ENCODE assay signal across 23 mouse cellular contexts in genomic region chr1:128508816-128509461, GRCm38 (mm10).
A peak's percentile ranks its signal among the peaks of the same experiment; 100 is the strongest.
DNase-seq lines count a peak whose midpoint lies in the region; TF ChIP-seq lines count a peak whose summit lies in the region.
"Had no signal": no experiment of that assay in that cellular context is flagged by ENCODE, and none has a peak within 500 bp of the region (broad histone marks: within the 10 kb centered on the region; RNA-seq: fewer than 3 reads in every experiment).

No protein-coding gene starts in this region.

- peak overlapping the region; percentile 51 for H3K4me2 ChIP-seq in myocyte (ENCODE audit: low read depth)
- H3K4me2 ChIP-seq: heart, embryonic 11.5 days; hindbrain, embryonic 13.5 days; limb, embryonic 13.5 days; liver, embryonic 12.5 days; midbrain, embryonic 12.5 days; neural tube, embryonic 13.5 days had no signal

- no peak overlapping the region for H3ac ChIP-seq in C2C12 (ENCODE audit: control insufficient read depth, insufficient read length, low read depth)
- H3ac ChIP-seq in myocyte (ENCODE audit: control insufficient read depth, insufficient read length) = no peak overlapping the region

- no peaks in the 10 kb centered on the region for H3K79me3 ChIP-seq in C2C12 (ENCODE audit: low read depth)

- H3K4me3 ChIP-seq in C2C12 (ENCODE audit: insufficient read depth, poor library complexity, severe bottlenecking) (no peak overlapping the region), myocyte (no peak overlapping the region)
- no peak overlapping the region for H3K4me3 ChIP-seq in layer of hippocampus, adult 2 months
- H3K4me3 ChIP-seq: hindbrain, embryonic 13.5 days; limb, embryonic 13.5 days; liver, embryonic 12.5 days; megakaryocyte, embryonic 14.5 days; midbrain, embryonic 12.5 days; neural tube, embryonic 13.5 days had no signal

- TF ChIP-seq CTCF in C2C12 (IDR thresholded peaks at IDR 0.05; ENCODE audit: control insufficient read depth, insufficient read depth, insufficient read length) = no peak
- TF ChIP-seq CTCF in layer of hippocampus, adult 2 months (conservative IDR thresholded peaks at IDR 0.05) = no peak

- no peak overlapping the region for H3K27ac ChIP-seq in layer of hippocampus, adult 2 months
- H3K27ac ChIP-seq: hindbrain, embryonic 13.5 days; limb, embryonic 13.5 days; liver, embryonic 12.5 days; midbrain, embryonic 12.5 days; neural tube, embryonic 13.5 days had no signal

- peak; percentile 35 for DNase-seq in heart, adult 11 months
- no peak for DNase-seq in heart, postnatal 4 days
- peak; percentile 8 for DNase-seq in 3134 (ENCODE audit: extremely low read depth, insufficient read length, low spot score)
- DNase-seq in layer of hippocampus, adult 2 months (ENCODE audit: low spot score in 2 of 2) = no peak
- no peak for DNase-seq in lung, adult 18-20 months
- DNase-seq: adrenal gland, adult 2 months; adrenal gland, postnatal 36 days; cerebellum, adult 2 months; cerebellum, postnatal 14 days; heart, postnatal 36 days; kidney, adult 11 months; liver, postnatal 0 days; lung, postnatal 4 days; thymus, postnatal 4 days had no signal

- no peak for TF ChIP-seq POLR2A in myocyte (IDR thresholded peaks at IDR 0.05; ENCODE audit: insufficient read length, low read depth)

- H3K79me2 ChIP-seq in C2C12 (ENCODE audit: control insufficient read depth, insufficient read depth) (no peaks in the 10 kb centered on the region), myocyte (ENCODE audit: control insufficient read depth, insufficient read depth) (no peaks in the 10 kb centered on the region)

- H3K36me3 ChIP-seq in C2C12 (ENCODE audit: control insufficient read depth, insufficient read depth) = no peaks in the 10 kb centered on the region
- no peaks in the 10 kb centered on the region for H3K36me3 ChIP-seq in myocyte (ENCODE audit: control insufficient read depth, insufficient read depth)
- H3K36me3 ChIP-seq: limb, embryonic 13.5 days; liver, embryonic 12.5 days; midbrain, embryonic 12.5 days; neural tube, embryonic 13.5 days had no signal

- H3K27me3 ChIP-seq in C2C12 (ENCODE audit: control insufficient read depth, insufficient read depth, insufficient read length) (no peaks in the 10 kb centered on the region), myocyte (ENCODE audit: control insufficient read depth, insufficient read depth, insufficient read length) (no peaks in the 10 kb centered on the region)
- H3K27me3 ChIP-seq: hindbrain, embryonic 13.5 days; limb, embryonic 13.5 days; liver, embryonic 12.5 days; megakaryocyte, embryonic 14.5 days; midbrain, embryonic 12.5 days; neural tube, embryonic 13.5 days had no signal

TF ChIP-seq in C2C12, 6 proteins besides CTCF, POLR2A, EP300 and RAD21:
- TF ChIP-seq CEBPB (IDR thresholded peaks at IDR 0.05; ENCODE audit: low read depth) = no peak
- no peak for TF ChIP-seq MAX (IDR thresholded peaks at IDR 0.05)
- no peak for TF ChIP-seq USF1 (IDR thresholded peaks at IDR 0.05; ENCODE audit: low read depth)
- peak; percentile 98 for TF ChIP-seq MYOD1 (IDR thresholded peaks at IDR 0.05; ENCODE audit: control insufficient read depth, insufficient read length, low read depth)
- TF ChIP-seq FOSL1 (IDR thresholded peaks at IDR 0.05; ENCODE audit: insufficient read depth, low read length, poor library complexity, severe bottlenecking) = peak; percentile 2
- no peak for TF ChIP-seq MYOG (IDR thresholded peaks at IDR 0.05; ENCODE audit: control insufficient read depth, extremely low read depth, insufficient read length)
TF ChIP-seq in C2C12: peak in this region for 2.

TF ChIP-seq in myocyte, 11 proteins besides CTCF, POLR2A, EP300 and RAD21:
- TF ChIP-seq TCF12 (IDR thresholded peaks at IDR 0.05; ENCODE audit: insufficient read depth, poor library complexity, severe bottlenecking) = peak; percentile 15
- no peak for TF ChIP-seq MAX (IDR thresholded peaks at IDR 0.05; ENCODE audit: low read depth)
- peak; percentile 88 to 96 (median 95) for TF ChIP-seq MYOD1 (IDR thresholded peaks at IDR 0.05; ENCODE audit: control insufficient read depth in 1 of 3, insufficient read length in 2 of 3, low read depth in 2 of 3)
- TF ChIP-seq E2F4 (IDR thresholded peaks at IDR 0.05; ENCODE audit: insufficient read depth) = no peak

Comparison
In these comparisons a context has a peak if more than half of its experiments do, and no peak if none do; other contexts are left out.
1. DNase-seq: peak in heart, adult 11 months (single experiment) and 3134 (single experiment); none in heart, postnatal 4 days (single experiment), layer of hippocampus, adult 2 months (0 of 2) and lung, adult 18-20 months (0 of 2).